Mouse (Mus musculus) heart, adult 2 months (tissue): ENCODE measurements at regions not wholly inside any gene's neighbourhood (a gene's known extent, or its start where the extent isn't known, plus 50 kb on each side); places are given as distances from the start of the nearest gene placed in this dataset.

Experiments
- DNase-seq, 2 experiments: peaks; one replicate each; pipeline ENCODE4 v3.0.0; 2021
- H3K27ac ChIP-seq: fragments of 200-600 bp; 2 replicates; pipeline ENCODE4 v1.8.1; 2022
- H3K27me3 ChIP-seq: fragments of 200-500 bp; 2 replicates; pipeline ENCODE4 v1.6.1; 2012; ENCODE audit warnings: mild to moderate bottlenecking, low read length, inconsistent platforms, mixed read lengths; ENCODE audit not compliant: control insufficient read depth, insufficient read depth
- H3K36me3 ChIP-seq: fragments of 200-500 bp; 2 replicates; pipeline ENCODE4 v1.6.1; 2012; ENCODE audit warnings: low read length, inconsistent platforms; ENCODE audit not compliant: control insufficient read depth, insufficient read depth
- H3K4me1 ChIP-seq: fragments of 200-500 bp; 2 replicates; pipeline ENCODE4 v1.6.1; 2011; ENCODE audit warnings: low read length; ENCODE audit not compliant: control insufficient read depth, insufficient read depth
- H3K4me3 ChIP-seq: fragments of 200-600 bp; 2 replicates; pipeline ENCODE4 v1.8.1; 2022
- H3K79me2 ChIP-seq: fragments of 200-500 bp; replicated peaks from 2 replicates; pipeline ENCODE4 v1.6.1; 2012; ENCODE audit warnings: mild to moderate bottlenecking, inconsistent platforms, low read length, moderate library complexity, mixed read lengths; ENCODE audit not compliant: control insufficient read depth, insufficient read depth
- H3K9ac ChIP-seq: fragments of 200-500 bp; 2 replicates; pipeline ENCODE4 v1.6.1; 2012; ENCODE audit warnings: low read depth, mild to moderate bottlenecking, control low read depth, inconsistent platforms, low read length, mixed read lengths
- CTCF ChIP-seq: fragments of 200-600 bp; IDR thresholded peaks from 2 replicates; pipeline ENCODE4 v1.8.1; 2022; ENCODE audit warnings: antibody characterized with exemption, mild to moderate bottlenecking, moderate library complexity
- EP300 ChIP-seq: fragments of 200-500 bp; IDR thresholded peaks from 2 replicates; pipeline ENCODE4 v1.6.1; 2011; ENCODE audit warnings: low read depth, low read length, control low read depth; ENCODE audit not compliant: insufficient read depth
- POLR2A ChIP-seq: fragments of 200-500 bp; IDR thresholded peaks from 2 replicates; pipeline ENCODE4 v1.6.1; 2011; ENCODE audit warnings: mild to moderate bottlenecking, low read depth, low read length, control low read depth; ENCODE audit not compliant: insufficient read depth
- WGBS: fragments of 180-500 bp; shearing (Covaris S2); methylation state at CpG from one replicate; pipeline ENCODE4 v1.1.7; 2018; 5-methylcytosine and 5-hydroxymethylcytosine counted together
- intact Hi-C: fragments of 180-260 bp; cut with DNase I; formaldehyde crosslinking; loops from one replicate; pipeline ENCODE4 v1.15.1; 2025

GRCm38 (mm10) chr17:44398231-44398630 is 209.8 kb downstream of the Clic5 start:
- TF ChIP-seq CTCF (no peak), POLR2A (no peak), EP300 (no peak)
- H3K4me1 ChIP-seq = no peaks in the 10 kb centered on the region
- H3K79me2 ChIP-seq = no peaks in the 10 kb centered on the region
- no peak for DNase-seq
- H3K4me3 ChIP-seq = no peak overlapping the region
- no peaks in the 10 kb centered on the region for H3K36me3 ChIP-seq
- 72% methylated on average over 5 of the region's 5 CpGs for WGBS
- intact Hi-C loops = no loop called here
- H3K9ac ChIP-seq = no peak overlapping the region
- H3K27me3 ChIP-seq = no peaks in the 10 kb centered on the region
- H3K27ac ChIP-seq = no peak overlapping the region

GRCm38 (mm10) chr17:44404923-44405322 is 216.5 kb downstream of the Clic5 start:
- DNase-seq = no peak
- no peak overlapping the region for H3K9ac ChIP-seq
- no peak for TF ChIP-seq EP300
- TF ChIP-seq CTCF = no peak
- no peak for TF ChIP-seq POLR2A
- 88% methylated on average over 6 of the region's 6 CpGs for WGBS
- no peaks in the 10 kb centered on the region for H3K36me3 ChIP-seq
- no peaks in the 10 kb centered on the region for H3K4me1 ChIP-seq
- no peak overlapping the region for H3K27ac ChIP-seq
- no peaks in the 10 kb centered on the region for H3K27me3 ChIP-seq
- no peaks in the 10 kb centered on the region; the same call in 1 of the 2 replicates for H3K79me2 ChIP-seq
- intact Hi-C loops = no loop called here
- no peak overlapping the region for H3K4me3 ChIP-seq

GRCm38 (mm10) chr17:44410961-44411360 is 222.6 kb downstream of the Clic5 start:
- TF ChIP-seq CTCF (no peak), EP300 (no peak), POLR2A (no peak)
- intact Hi-C loops = no loop called here

GRCm38 (mm10) chr17:44418676-44419404 is 230.5 kb downstream of the Clic5 start:
- peaks cover 4% of the 10 kb centered on the region; the same call in 1 of the 2 replicates for H3K4me1 ChIP-seq
- WGBS = 57% methylated on average over 11 of the region's 11 CpGs
- peak; percentile 42 to 57 for DNase-seq
- H3K79me2 ChIP-seq = no peaks in the 10 kb centered on the region
- peak overlapping the region; percentile 36 for H3K27ac ChIP-seq
- TF ChIP-seq POLR2A (no peak), EP300 (0 out of 2 replicates have a peak, but pooled peaks have one; percentile 57), CTCF (no peak)
- no peak overlapping the region for H3K4me3 ChIP-seq
- no peak overlapping the region for H3K9ac ChIP-seq
- intact Hi-C loops = no loop called here
- H3K36me3 ChIP-seq = no peaks in the 10 kb centered on the region; the same call in 1 of the 2 replicates
- no peaks in the 10 kb centered on the region for H3K27me3 ChIP-seq

More at GRCm38 (mm10) chr17:44410961-44411360, 222.6 kb downstream of the Clic5 start:
- H3K27ac ChIP-seq = no peak overlapping the region
- 62% methylated on average over 2 of the region's 2 CpGs for WGBS
- no peak overlapping the region for H3K9ac ChIP-seq
- H3K36me3 ChIP-seq = no peaks in the 10 kb centered on the region
- no peak overlapping the region for H3K4me3 ChIP-seq
- DNase-seq = no peak
- no peaks in the 10 kb centered on the region for H3K27me3 ChIP-seq
- no peaks in the 10 kb centered on the region for H3K4me1 ChIP-seq
- H3K79me2 ChIP-seq = no peaks in the 10 kb centered on the region; the same call in 1 of the 2 replicates

- Histone ChIP-seq H3K36me3 (no peaks in the 10 kb centered on the region; the same call in 1 of the 2 replicates), H3K27me3 (no peaks in the 10 kb centered on the region), H3K9ac (no peak overlapping the region), H3K4me1 (peaks cover 4% of the 10 kb centered on the region; the same call in 1 of the 2 replicates), H3K27ac (peak overlapping the region; percentile 36; the same call in 1 of the 2 replicates), H3K79me2 (no peaks in the 10 kb centered on the region), H3K4me3 (no peak overlapping the region)
- WGBS = 86% methylated on average over 7 of the region's 7 CpGs
- DNase-seq = no peak
- TF ChIP-seq EP300 (no peak), POLR2A (no peak), CTCF (no peak)
- intact Hi-C loops = no loop called here
Measured at GRCm38 (mm10) chr17:44419405-44419729, 231.0 kb downstream of the Clic5 start.
